Mouse (Mus musculus) E14TG2a.4 (cell line): ENCODE measurements around the gene Zfp365.

Experiments used
- H3K27me3 ChIP-seq: 2 replicates; pipeline ENCODE4 v1.6.1; 2014; ENCODE audit warnings: low read length, control low read depth; ENCODE audit not compliant: insufficient read depth
- H3K36me3 ChIP-seq: 2 replicates; pipeline ENCODE4 v1.6.1; 2014; ENCODE audit warnings: low read length, control low read depth; ENCODE audit not compliant: insufficient read depth
- H3K4me1 ChIP-seq: replicated peaks from 2 replicates; pipeline ENCODE4 v1.6.1; 2014; ENCODE audit warnings: low read depth, low read length, control low read depth
- H3K4me3 ChIP-seq: replicated peaks from 2 replicates; pipeline ENCODE4 v1.5.1; 2014; ENCODE audit warnings: mild to moderate bottlenecking, low read length
- H3K9me3 ChIP-seq: 2 replicates; pipeline ENCODE4 v1.6.1; 2014; ENCODE audit warnings: low read length, control low read depth
- CTCF ChIP-seq: conservative IDR thresholded peaks from 2 replicates; pipeline ENCODE4 v1.5.1; 2014; ENCODE audit warnings: low read length
- NANOG ChIP-seq: IDR thresholded peaks from 2 replicates; pipeline ENCODE4 v1.6.1; 2014; ENCODE audit warnings: borderline replicate concordance, low read length, mixed read lengths
- POU5F1 ChIP-seq: IDR thresholded peaks from 2 replicates; pipeline ENCODE4 v1.6.1; 2014; ENCODE audit warnings: low read length, borderline replicate concordance

Zfp365 gene

DNA sequence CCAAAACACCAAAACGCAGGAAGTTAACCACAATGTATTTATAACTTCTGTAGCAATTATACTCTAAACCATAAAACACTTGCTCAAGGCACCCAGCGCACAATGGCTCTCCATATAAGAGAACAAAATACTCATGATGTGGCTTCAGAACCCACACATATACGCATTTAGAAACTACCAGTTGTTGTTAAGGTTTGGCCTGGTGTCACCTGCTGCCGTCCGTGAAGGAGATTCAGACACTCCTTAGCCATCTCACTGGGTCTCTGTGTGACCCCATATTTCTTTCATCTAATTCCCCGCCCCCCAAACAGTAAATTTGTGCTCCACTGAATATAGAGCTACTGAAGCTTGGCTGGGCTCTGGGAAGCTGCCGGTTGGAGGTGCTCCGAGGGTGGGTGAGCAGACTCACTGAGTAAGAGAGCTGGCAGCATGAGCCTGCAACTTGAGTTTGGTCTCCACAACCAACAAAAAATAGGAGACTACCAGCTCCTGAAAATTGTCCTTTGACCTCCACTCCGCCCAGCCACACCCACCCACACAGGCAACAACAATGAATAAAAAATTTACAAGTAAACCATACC lies 14.0 kb downstream of the Zfp365 start:
- no peak overlapping the region for H3K4me3 ChIP-seq
- H3K36me3 ChIP-seq, result peaks cover 17% of the 10 kb centered on the region
- TF ChIP-seq NANOG (no peak), POU5F1 (no peak), CTCF (no peak)

DNA sequence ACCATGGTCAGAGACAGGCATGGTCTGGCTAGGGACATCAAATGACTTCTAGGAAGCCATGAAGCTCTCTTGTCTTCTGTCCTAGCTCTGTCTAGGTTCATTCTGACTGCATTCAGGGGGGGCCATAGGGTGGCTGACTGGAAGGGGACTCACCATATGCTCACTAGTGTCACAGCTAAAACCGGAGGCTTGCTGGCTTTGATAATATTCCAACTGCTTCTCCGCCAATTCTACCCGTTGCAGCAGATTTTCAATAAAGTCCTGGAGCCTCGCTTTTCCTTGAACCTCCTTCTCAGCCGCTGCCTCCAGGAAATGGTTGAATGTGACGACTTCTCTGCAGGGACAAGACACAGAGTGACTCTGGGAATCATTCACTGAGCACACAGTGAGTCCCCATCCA lies 15.2 kb downstream of the Zfp365 start:
- TF ChIP-seq POU5F1 (no peak), NANOG (no peak), CTCF (no peak)
- no peaks in the 10 kb centered on the region for H3K9me3 ChIP-seq
- no peak overlapping the region for H3K4me3 ChIP-seq
- no peaks in the 10 kb centered on the region for H3K27me3 ChIP-seq
- peaks cover 2% of the 10 kb centered on the region for H3K4me1 ChIP-seq
- H3K36me3 ChIP-seq, result peaks cover 17% of the 10 kb centered on the region

More for the DNA sequence above, 14.0 kb downstream of the Zfp365 start:
- no peaks in the 10 kb centered on the region for H3K9me3 ChIP-seq
- no peaks in the 10 kb centered on the region for H3K27me3 ChIP-seq
- peaks cover 2% of the 10 kb centered on the region for H3K4me1 ChIP-seq

DNA sequence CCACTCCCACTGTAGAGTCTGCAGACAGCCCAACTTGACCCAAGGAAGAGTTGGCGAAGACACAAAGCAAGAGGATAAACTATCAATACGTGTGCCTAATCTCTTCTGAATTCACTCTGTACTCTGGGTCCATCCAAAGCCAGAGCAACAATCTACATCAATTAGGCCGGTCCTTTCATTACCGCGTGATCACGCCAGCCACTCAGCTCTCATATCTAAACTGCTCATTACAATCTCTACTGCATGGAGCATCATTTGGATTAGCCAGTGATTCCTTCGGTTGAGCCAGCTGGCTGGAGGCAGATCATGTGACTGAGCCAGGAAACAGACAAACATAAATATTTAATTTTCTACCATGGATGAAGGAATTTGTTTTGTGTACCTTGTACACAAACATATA lies 17.8 kb downstream of the Zfp365 start:
- H3K9me3 ChIP-seq, result no peaks in the 10 kb centered on the region
- H3K36me3 ChIP-seq, result peaks cover 17% of the 10 kb centered on the region
- peaks cover 2% of the 10 kb centered on the region for H3K4me1 ChIP-seq
- no peaks in the 10 kb centered on the region for H3K27me3 ChIP-seq
- TF ChIP-seq CTCF (no peak), POU5F1 (no peak), NANOG (no peak)
- H3K4me3 ChIP-seq, result no peak overlapping the region

DNA sequence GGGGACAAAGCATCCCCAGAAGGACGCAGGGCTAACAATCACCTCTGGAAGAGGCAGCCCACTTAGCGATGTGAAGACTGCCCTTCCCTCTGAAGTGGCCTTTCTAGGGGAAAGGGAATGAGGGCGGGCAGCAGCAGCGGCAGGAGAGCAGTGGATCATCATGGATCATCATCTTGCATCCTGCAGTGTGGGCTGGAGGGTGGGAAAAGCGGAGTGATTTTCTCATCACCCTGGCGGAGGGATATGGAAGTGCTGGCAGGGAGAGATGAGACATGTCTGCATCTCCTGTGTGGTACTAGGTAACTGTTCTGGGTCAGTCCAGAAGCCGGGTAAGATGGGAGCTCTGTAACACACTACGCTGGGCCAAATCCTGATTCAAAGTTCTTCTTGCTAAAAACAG lies 18.4 kb downstream of the Zfp365 start:
- Histone ChIP-seq H3K4me3 (no peak overlapping the region), H3K9me3 (no peaks in the 10 kb centered on the region), H3K36me3 (peaks cover 17% of the 10 kb centered on the region), H3K4me1 (peaks cover 2% of the 10 kb centered on the region), H3K27me3 (no peaks in the 10 kb centered on the region)
- TF ChIP-seq POU5F1 (no peak), CTCF (peak; percentile 14; the same call in 1 of the 2 replicates)

GRCm38 (mm10) chr10:67893226-67893625 lies 19.2 kb downstream of the Zfp365 start:
- Histone ChIP-seq H3K4me3 (no peak overlapping the region), H3K27me3 (no peaks in the 10 kb centered on the region), H3K4me1 (no peaks in the 10 kb centered on the region; the same call in 1 of the 2 replicates), H3K9me3 (no peaks in the 10 kb centered on the region), H3K36me3 (peaks cover 17% of the 10 kb centered on the region)
- no peak for TF ChIP-seq NANOG
- no peak for TF ChIP-seq POU5F1
- no peak for TF ChIP-seq CTCF

DNA sequence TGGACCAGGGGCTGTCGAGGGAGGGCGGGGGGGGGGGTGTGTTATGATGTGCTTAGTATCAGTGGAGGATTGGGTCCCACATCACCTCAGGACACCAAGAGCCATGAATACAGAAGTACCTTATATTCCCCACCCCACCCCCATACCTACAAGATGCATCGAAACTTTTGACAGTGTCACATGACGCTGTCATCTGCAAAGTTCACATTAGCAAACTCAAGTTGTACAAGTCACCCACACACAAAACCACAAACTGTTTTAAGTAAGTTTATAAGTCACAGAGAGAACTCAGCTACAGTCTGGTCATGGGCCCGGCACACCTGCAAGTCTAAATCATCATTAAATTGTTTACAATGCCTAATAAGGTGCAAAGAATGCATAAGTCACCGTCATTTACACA lies 21.3 kb downstream of the Zfp365 start:
- no peaks in the 10 kb centered on the region for H3K27me3 ChIP-seq
- TF ChIP-seq CTCF, result no peak
- no peak for TF ChIP-seq NANOG
- no peak for TF ChIP-seq POU5F1
- H3K4me1 ChIP-seq, result no peaks in the 10 kb centered on the region; the same call in 1 of the 2 replicates
- peaks cover 6% of the 10 kb centered on the region; the same call in 1 of the 2 replicates for H3K36me3 ChIP-seq
- no peaks in the 10 kb centered on the region for H3K9me3 ChIP-seq
- H3K4me3 ChIP-seq, result no peak overlapping the region

GRCm38 (mm10) chr10:67887971-67888370 lies 24.5 kb downstream of the Zfp365 start:
- H3K4me1 ChIP-seq, result no peaks in the 10 kb centered on the region
- no peak overlapping the region for H3K4me3 ChIP-seq
- no peaks in the 10 kb centered on the region for H3K36me3 ChIP-seq
- no peaks in the 10 kb centered on the region for H3K9me3 ChIP-seq
- no peaks in the 10 kb centered on the region for H3K27me3 ChIP-seq
- no peak for TF ChIP-seq CTCF
- no peak for TF ChIP-seq NANOG
- no peak for TF ChIP-seq POU5F1

DNA sequence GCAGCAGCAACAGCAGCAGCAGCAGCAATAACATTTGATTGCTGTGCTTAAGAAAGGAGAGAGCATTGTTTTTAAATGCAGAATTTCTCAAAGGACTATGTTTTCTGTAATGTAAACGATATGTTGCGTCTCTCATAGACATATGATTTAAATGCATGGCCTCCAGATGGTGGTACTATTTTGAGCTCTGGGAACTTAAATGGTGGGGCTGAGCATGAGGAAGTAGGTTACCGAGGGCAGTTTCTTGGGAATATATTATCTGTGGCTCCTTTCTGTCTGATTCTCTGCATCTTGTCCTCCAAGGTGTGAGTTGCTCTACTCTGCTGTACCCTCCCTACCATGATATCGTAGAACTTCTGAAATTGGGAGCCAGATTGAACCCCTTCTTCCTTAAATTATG lies 31.8 kb downstream of the Zfp365 start:
- no peaks in the 10 kb centered on the region for H3K9me3 ChIP-seq
- H3K4me3 ChIP-seq, result no peak overlapping the region
- TF ChIP-seq POU5F1 (no peak), NANOG (no peak), CTCF (no peak)
- no peaks in the 10 kb centered on the region for H3K27me3 ChIP-seq
- no peaks in the 10 kb centered on the region for H3K36me3 ChIP-seq
- H3K4me1 ChIP-seq, result no peaks in the 10 kb centered on the region

GRCm38 (mm10) chr10:67871811-67872210 lies 40.7 kb downstream of the Zfp365 start:
- Histone ChIP-seq H3K9me3 (no peaks in the 10 kb centered on the region), H3K4me3 (no peak overlapping the region), H3K36me3 (no peaks in the 10 kb centered on the region), H3K27me3 (no peaks in the 10 kb centered on the region), H3K4me1 (no peaks in the 10 kb centered on the region)
- TF ChIP-seq CTCF (peak; percentile 31; the same call in 1 of the 2 replicates), NANOG (no peak), POU5F1 (no peak)
